8 mouse cellular contexts compared by ENCODE assay signal in the genomic region with DNA sequence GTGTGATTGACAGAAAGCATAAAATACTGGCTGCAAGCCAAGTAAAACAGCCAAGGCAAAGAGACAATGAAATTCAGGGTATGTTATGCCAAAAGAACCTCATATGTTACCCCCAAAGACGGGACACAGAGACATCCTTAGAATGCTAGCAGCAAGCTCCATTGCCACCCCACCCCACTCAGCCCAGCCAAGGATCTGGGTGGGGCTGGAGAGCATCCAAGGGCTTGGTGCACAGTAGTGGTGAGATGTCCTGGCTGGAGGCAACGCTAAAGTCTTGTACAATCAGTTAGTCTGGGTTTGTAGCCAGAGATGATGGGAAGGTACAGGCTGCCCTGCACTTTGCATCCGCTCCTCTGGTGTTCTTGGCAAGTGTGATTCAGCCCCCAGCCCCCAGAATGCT. TPM values are rescaled to one million over a fixed set of nuclear protein-coding genes. Genes with fewer than 3 reads are reported as not detected.
DNase-seq lines count a peak whose midpoint lies in the region; ATAC-seq lines count a peak whose summit lies in the region.

No protein-coding gene starts in this region.

- 51% methylated on average over 3 of the region's 3 CpGs for WGBS in heart, embryonic 16.5 days
- WGBS in limb, embryonic 11.5 days: 69% methylated on average over 3 of the region's 3 CpGs
- 80% methylated on average over 3 of the region's 3 CpGs for WGBS in midbrain, embryonic 13.5 days

- no peaks in the 10 kb centered on the region for H3K36me3 ChIP-seq in heart, embryonic 16.5 days (ENCODE audit: control insufficient read depth, insufficient read depth)
- H3K36me3 ChIP-seq in limb, embryonic 11.5 days (ENCODE audit: control insufficient read depth, insufficient read depth, low read length): no peaks in the 10 kb centered on the region
- H3K36me3 ChIP-seq in midbrain, embryonic 13.5 days: peaks cover 64% of the 10 kb centered on the region

- H3K4me2 ChIP-seq in heart, embryonic 16.5 days (ENCODE audit: low read depth, low read length): peak overlapping the region; percentile 87
- peak overlapping the region; percentile 59; the same call in 1 of the 2 replicates for H3K4me2 ChIP-seq in limb, embryonic 11.5 days (ENCODE audit: low read depth, severe bottlenecking)
- H3K4me2 ChIP-seq in midbrain, embryonic 13.5 days (replicated peaks): peak overlapping the region; percentile 56

- peak overlapping the region; percentile 71; the same call in 1 of the 2 replicates for H3K27ac ChIP-seq in heart, embryonic 16.5 days (ENCODE audit: low read length)
- no peak overlapping the region for H3K27ac ChIP-seq in limb, embryonic 11.5 days (replicated peaks; ENCODE audit: low read depth, low read length)
- H3K27ac ChIP-seq in midbrain, embryonic 13.5 days: peak overlapping the region; percentile 53

- H3K9me3 ChIP-seq in heart, embryonic 16.5 days (replicated peaks; ENCODE audit: control insufficient read depth, low read length): no peaks in the 10 kb centered on the region
- H3K9me3 ChIP-seq in limb, embryonic 11.5 days (ENCODE audit: control insufficient read depth, low read length): no peaks in the 10 kb centered on the region
- no peaks in the 10 kb centered on the region for H3K9me3 ChIP-seq in midbrain, embryonic 13.5 days

- H3K27me3 ChIP-seq in heart, embryonic 16.5 days (ENCODE audit: control insufficient read depth, insufficient read depth, low read length): no peaks in the 10 kb centered on the region
- no peaks in the 10 kb centered on the region for H3K27me3 ChIP-seq in limb, embryonic 11.5 days (ENCODE audit: control insufficient read depth, insufficient read depth, low read length)
- H3K27me3 ChIP-seq in midbrain, embryonic 13.5 days: no peaks in the 10 kb centered on the region

- peak overlapping the region; percentile 76 for H3K9ac ChIP-seq in heart, embryonic 16.5 days (ENCODE audit: low read length)
- peak overlapping the region; percentile 65; the same call in 1 of the 2 replicates for H3K9ac ChIP-seq in limb, embryonic 11.5 days (ENCODE audit: low read length)
- peak overlapping the region; percentile 56 for H3K9ac ChIP-seq in midbrain, embryonic 13.5 days (replicated peaks)

- DNase-seq in urinary bladder, postnatal 14 days (ENCODE audit: low spot score): peak; percentile 71
- no peak for DNase-seq in urinary bladder, adult 2 months (ENCODE audit: low spot score)
- DNase-seq in fat pad, adult 2 months (ENCODE audit: extremely low read depth, low read depth, low spot score): peak; percentile 3
- no peak for DNase-seq in limb, embryonic 11.5 days (ENCODE audit: low spot score)
- no peak for DNase-seq in embryo, embryonic 10.5 days (ENCODE audit: low spot score)
- DNase-seq in layer of hippocampus, adult 8-10 months (ENCODE audit: low spot score in 2 of 2): no peak

- H3K4me3 ChIP-seq in heart, embryonic 16.5 days (ENCODE audit: low read length): peak overlapping the region; percentile 62
- no peak overlapping the region; the same call in 1 of the 2 replicates for H3K4me3 ChIP-seq in limb, embryonic 11.5 days (ENCODE audit: low read depth, low read length)
- H3K4me3 ChIP-seq in midbrain, embryonic 13.5 days (replicated peaks): no peak overlapping the region

- peaks cover 7% of the 10 kb centered on the region for H3K4me1 ChIP-seq in heart, embryonic 16.5 days (ENCODE audit: control insufficient read depth, insufficient read depth, low read length)
- H3K4me1 ChIP-seq in limb, embryonic 11.5 days (ENCODE audit: control insufficient read depth, insufficient read depth, low read length): no peaks in the 10 kb centered on the region
- peaks cover 13% of the 10 kb centered on the region for H3K4me1 ChIP-seq in midbrain, embryonic 13.5 days (replicated peaks)

- ATAC-seq in heart, embryonic 16.5 days (replicated peaks; ENCODE audit: extremely low read depth, insufficient read depth, low FRiP score): peak; percentile 25; the same call in 1 of the 2 replicates
- ATAC-seq in limb, embryonic 11.5 days (ENCODE audit: insufficient number of reproducible peaks, low FRiP score, low TSS enrichment, low read depth): no peak
- ATAC-seq in midbrain, embryonic 13.5 days: no peak

RNA-seq across cellular contexts. Expression of a gene that starts 21.6 kb away (rescaled TPM):
- polyA plus RNA-seq in urinary bladder, adult 2 months (2012; rRNA removed): 33.4 and 33.8 TPM in 2 replicates
- 42.6 and 46.7 TPM in 2 replicates for polyA plus RNA-seq in heart, embryonic 16.5 days (2015; fragmentation: Nextera tagmentation; extraction: Ambion mirVana)
- polyA plus RNA-seq in limb, embryonic 11.5 days (2014; fragmentation: Nextera tagmentation; extraction: Ambion mirVana): 65.4 and 66.0 TPM in 2 replicates
- polyA plus RNA-seq in midbrain, embryonic 13.5 days (2015; fragmentation: Nextera tagmentation; extraction: Ambion mirVana): 49.3 and 55.1 TPM in 2 replicates
- total RNA-seq in layer of hippocampus, adult 8-10 months (2022): 10 to 100 TPM; 19.5 to 22.9 (median 22.1) TPM

RNA-seq across cellular contexts. Expression of a gene that starts 49.8 kb away (rescaled TPM):
- polyA plus RNA-seq in urinary bladder, adult 2 months (2012; rRNA removed): 1.8 TPM in 1 of 2 replicates, not detected in the other
- 4.4 TPM in 1 of 2 replicates, not detected in the other for polyA plus RNA-seq in heart, embryonic 16.5 days (2015; fragmentation: Nextera tagmentation; extraction: Ambion mirVana)
- not detected in 2 replicates for polyA plus RNA-seq in limb, embryonic 11.5 days (2014; fragmentation: Nextera tagmentation; extraction: Ambion mirVana)
- polyA plus RNA-seq in midbrain, embryonic 13.5 days (2015; fragmentation: Nextera tagmentation; extraction: Ambion mirVana): 2.4 TPM in 1 of 2 replicates, not detected in the other
- total RNA-seq in layer of hippocampus, adult 8-10 months (2022): 10 to 100 TPM in 3 of 4 experiments, 1 to 10 TPM in 1; 7.4 to 13.1 (median 12.1) TPM

RNA-seq across cellular contexts. Expression of a gene that starts 49.9 kb away (rescaled TPM):
- polyA plus RNA-seq in urinary bladder, adult 2 months (2012; rRNA removed): 329 and 368 TPM in 2 replicates
- polyA plus RNA-seq in heart, embryonic 16.5 days (2015; fragmentation: Nextera tagmentation; extraction: Ambion mirVana): 52.4 and 64.3 TPM in 2 replicates
- 9.7 and 11.7 TPM in 2 replicates for polyA plus RNA-seq in limb, embryonic 11.5 days (2014; fragmentation: Nextera tagmentation; extraction: Ambion mirVana)
- polyA plus RNA-seq in midbrain, embryonic 13.5 days (2015; fragmentation: Nextera tagmentation; extraction: Ambion mirVana): 24.7 and 25.8 TPM in 2 replicates
- total RNA-seq in layer of hippocampus, adult 8-10 months (2022): 100 to 1,000 TPM; 300 to 648 (median 402) TPM

Comparison
In these comparisons a context has a peak if more than half of its experiments do, and no peak if none do; other contexts are left out.
1. DNase-seq: peak in urinary bladder, postnatal 14 days (single experiment) and fat pad, adult 2 months (single experiment); none in urinary bladder, adult 2 months (single experiment), limb, embryonic 11.5 days (single experiment), embryo, embryonic 10.5 days (single experiment) and layer of hippocampus, adult 8-10 months (0 of 2).
2. Peak in every context shown above with its lines, with median percentiles within 50 percentile points of each other: H3K4me2 ChIP-seq and H3K9ac ChIP-seq.